Comparison of ENCODE assay signal across 21 mouse cellular contexts in the genomic region with DNA sequence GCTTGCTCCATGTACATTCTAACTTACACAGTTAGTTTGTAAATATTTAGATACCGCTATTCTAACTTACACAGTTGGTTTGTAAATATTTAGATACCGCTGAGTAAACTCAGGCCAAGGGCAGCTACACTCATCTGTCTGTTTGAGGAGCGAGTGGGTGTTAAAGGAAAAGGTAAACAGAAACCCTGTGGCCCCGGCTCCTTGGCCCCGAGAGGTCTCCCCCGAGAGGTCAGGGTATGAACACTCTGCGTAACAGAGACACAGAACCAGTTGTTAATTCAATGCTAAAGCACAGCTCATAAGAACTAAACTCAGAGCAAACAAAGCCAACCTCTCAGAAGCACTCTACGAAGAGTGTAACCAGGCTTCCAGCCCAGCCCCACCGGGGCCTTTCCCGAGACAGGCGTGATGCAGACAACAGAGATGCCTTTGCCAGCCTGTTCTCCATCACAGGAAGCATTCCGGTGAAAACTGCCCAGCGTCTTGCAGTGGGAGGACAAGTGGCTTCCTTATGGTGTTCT. TPM values are rescaled to one million over a fixed set of nuclear protein-coding genes. Genes with fewer than 3 reads are reported as not detected.
DNase-seq lines count a peak whose midpoint lies in the region; ATAC-seq lines count a peak whose summit lies in the region.
"Had no signal": no experiment of that assay in that cellular context is flagged by ENCODE, and none has a peak within 500 bp of the region (broad histone marks: within the 10 kb centered on the region; RNA-seq: fewer than 3 reads in every experiment).

No protein-coding gene starts in this region.

- no peak overlapping the region for H3K4me3 ChIP-seq in lung, embryonic 16.5 days (ENCODE audit: low read length)
- H3K4me3 ChIP-seq in intestine, embryonic 16.5 days (ENCODE audit: low read length): no peak overlapping the region
- no peak overlapping the region for H3K4me3 ChIP-seq in liver, embryonic 15.5 days (replicated peaks)
- no peak overlapping the region for H3K4me3 ChIP-seq in hindbrain, embryonic 14.5 days (replicated peaks; ENCODE audit: low read length)
- no peak overlapping the region for H3K4me3 ChIP-seq in midbrain, embryonic 10.5 days
- H3K4me3 ChIP-seq: forebrain, embryonic 10.5 days; gastrocnemius, adult 2 months; hindbrain, embryonic 13.5 days; midbrain, embryonic 13.5 days; neural tube, embryonic 13.5 days had no signal

- no peaks in the 10 kb centered on the region for H3K27me3 ChIP-seq in lung, embryonic 16.5 days (ENCODE audit: control insufficient read depth, insufficient read depth, low read depth, low read length)
- no peaks in the 10 kb centered on the region for H3K27me3 ChIP-seq in intestine, embryonic 16.5 days (replicated peaks; ENCODE audit: control insufficient read depth, insufficient read depth, low read length)
- H3K27me3 ChIP-seq in liver, embryonic 15.5 days: peaks cover 63% of the 10 kb centered on the region
- no peaks in the 10 kb centered on the region for H3K27me3 ChIP-seq in hindbrain, embryonic 14.5 days (ENCODE audit: control insufficient read depth, insufficient read depth, low read length)
- H3K27me3 ChIP-seq in midbrain, embryonic 10.5 days (ENCODE audit: low read depth, poor library complexity, severe bottlenecking): no peaks in the 10 kb centered on the region
- H3K27me3 ChIP-seq: hindbrain, embryonic 13.5 days; midbrain, embryonic 13.5 days; neural tube, embryonic 13.5 days had no signal

- H3K4me2 ChIP-seq in lung, embryonic 16.5 days (ENCODE audit: low read depth, low read length): no peak overlapping the region
- no peak overlapping the region for H3K4me2 ChIP-seq in intestine, embryonic 16.5 days (ENCODE audit: low read depth, low read length)
- H3K4me2 ChIP-seq in liver, embryonic 15.5 days: no peak overlapping the region
- H3K4me2 ChIP-seq in hindbrain, embryonic 14.5 days (replicated peaks): no peak overlapping the region
- H3K4me2 ChIP-seq: heart, embryonic 11.5 days; hindbrain, embryonic 13.5 days; midbrain, embryonic 13.5 days; neural tube, embryonic 13.5 days had no signal

- no peak for DNase-seq in lung, postnatal 36 days
- DNase-seq in yolk sac, embryonic 10.5 days (ENCODE audit: low spot score): peak; percentile 63
- DNase-seq in hindbrain, embryonic 14.5 days (ENCODE audit: low spot score): no peak
- no peak for DNase-seq in midbrain, embryonic 10.5 days (ENCODE audit: low spot score)
- DNase-seq: cerebellum, adult 9-11 months; gastrocnemius, adult 2 months; heart, postnatal 10 days; kidney, adult 11 months; thymus, adult 2 months had no signal

- no peak overlapping the region for H3K9ac ChIP-seq in lung, embryonic 16.5 days (ENCODE audit: low read length)
- H3K9ac ChIP-seq in intestine, embryonic 16.5 days (ENCODE audit: low read depth, low read length): no peak overlapping the region
- no peak overlapping the region for H3K9ac ChIP-seq in liver, embryonic 15.5 days
- no peak overlapping the region for H3K9ac ChIP-seq in hindbrain, embryonic 14.5 days
- H3K9ac ChIP-seq: hindbrain, embryonic 13.5 days; midbrain, embryonic 13.5 days; neural tube, embryonic 13.5 days had no signal

- ATAC-seq in lung, embryonic 16.5 days (ENCODE audit: low read depth): peak; percentile 72
- ATAC-seq in intestine, embryonic 16.5 days: peak; percentile 75
- ATAC-seq in liver, embryonic 15.5 days (ENCODE audit: insufficient read depth): peak; percentile 60
- ATAC-seq in hindbrain, embryonic 14.5 days (ENCODE audit: low FRiP score): no peak
- ATAC-seq: midbrain, embryonic 13.5 days had no signal

- H3K4me1 ChIP-seq in lung, embryonic 16.5 days (replicated peaks; ENCODE audit: control insufficient read depth, insufficient read depth, low read length): peaks cover 11% of the 10 kb centered on the region
- no peaks in the 10 kb centered on the region for H3K4me1 ChIP-seq in intestine, embryonic 16.5 days (ENCODE audit: control insufficient read depth, insufficient read depth, low read length)
- no peaks in the 10 kb centered on the region for H3K4me1 ChIP-seq in liver, embryonic 15.5 days (replicated peaks)
- peaks cover 4% of the 10 kb centered on the region; the same call in 1 of the 2 replicates for H3K4me1 ChIP-seq in hindbrain, embryonic 14.5 days (replicated peaks; ENCODE audit: control insufficient read depth, insufficient read depth, low read length)
- H3K4me1 ChIP-seq in midbrain, embryonic 10.5 days: no peaks in the 10 kb centered on the region

- H3K27ac ChIP-seq in lung, embryonic 16.5 days (ENCODE audit: low read length): no peak overlapping the region
- no peak overlapping the region for H3K27ac ChIP-seq in intestine, embryonic 16.5 days (ENCODE audit: low read length)
- no peak overlapping the region for H3K27ac ChIP-seq in liver, embryonic 15.5 days (replicated peaks)
- no peak overlapping the region for H3K27ac ChIP-seq in hindbrain, embryonic 14.5 days
- H3K27ac ChIP-seq in midbrain, embryonic 10.5 days (replicated peaks): no peak overlapping the region
- H3K27ac ChIP-seq: forebrain, embryonic 10.5 days; gastrocnemius, adult 2 months; hindbrain, embryonic 13.5 days; kidney, postnatal 0 days; midbrain, embryonic 13.5 days; neural tube, embryonic 13.5 days had no signal

- WGBS in lung, embryonic 16.5 days: 32% methylated on average over 13 of the region's 13 CpGs
- WGBS in intestine, embryonic 16.5 days: 38% methylated on average over 13 of the region's 13 CpGs
- WGBS in liver, embryonic 15.5 days (ENCODE audit: insufficient replicate concordance): 66% methylated on average over 13 of the region's 13 CpGs
- WGBS in hindbrain, embryonic 14.5 days: 82% methylated on average over 13 of the region's 13 CpGs
- 81% methylated on average over 13 of the region's 13 CpGs for WGBS in midbrain, embryonic 10.5 days

- H3K9me3 ChIP-seq in lung, embryonic 16.5 days (ENCODE audit: control insufficient read depth, low read length): no peaks in the 10 kb centered on the region
- no peaks in the 10 kb centered on the region for H3K9me3 ChIP-seq in intestine, embryonic 16.5 days (ENCODE audit: control insufficient read depth, low read length)
- no peaks in the 10 kb centered on the region for H3K9me3 ChIP-seq in liver, embryonic 15.5 days (replicated peaks)
- H3K9me3 ChIP-seq in hindbrain, embryonic 14.5 days (ENCODE audit: control insufficient read depth, low read length): no peaks in the 10 kb centered on the region
- H3K9me3 ChIP-seq in midbrain, embryonic 10.5 days (replicated peaks): no peaks in the 10 kb centered on the region
- H3K9me3 ChIP-seq: forebrain, embryonic 10.5 days; hindbrain, embryonic 13.5 days; midbrain, embryonic 13.5 days; neural tube, embryonic 13.5 days had no signal

- H3K36me3 ChIP-seq in lung, embryonic 16.5 days (ENCODE audit: control insufficient read depth, insufficient read depth, low read length): no peaks in the 10 kb centered on the region
- no peaks in the 10 kb centered on the region for H3K36me3 ChIP-seq in intestine, embryonic 16.5 days (ENCODE audit: control insufficient read depth, insufficient read depth, low read length)
- no peaks in the 10 kb centered on the region for H3K36me3 ChIP-seq in liver, embryonic 15.5 days (replicated peaks)
- no peaks in the 10 kb centered on the region for H3K36me3 ChIP-seq in hindbrain, embryonic 14.5 days (replicated peaks; ENCODE audit: control insufficient read depth, insufficient read depth)
- no peaks in the 10 kb centered on the region; the same call in 1 of the 2 replicates for H3K36me3 ChIP-seq in midbrain, embryonic 10.5 days
- H3K36me3 ChIP-seq: forebrain, embryonic 10.5 days; hindbrain, embryonic 13.5 days; midbrain, embryonic 13.5 days; neural tube, embryonic 13.5 days had no signal

RNA-seq across cellular contexts. Expression of gene Tm6sf1, which starts 13.8 kb away (rescaled TPM):
- polyA plus RNA-seq in lung, embryonic 16.5 days (2015; fragmentation: Nextera tagmentation; extraction: Ambion mirVana): 14.2 and 16.8 TPM in 2 replicates
- polyA plus RNA-seq in intestine, embryonic 16.5 days (2015; fragmentation: Nextera tagmentation; extraction: Ambion mirVana): 18.0 TPM in 2 replicates
- polyA plus RNA-seq in liver, embryonic 15.5 days (2015; fragmentation: Nextera tagmentation; extraction: Ambion mirVana): 10.8 and 11.1 TPM in 2 replicates
- 14.7 and 15.0 TPM in 2 replicates for polyA plus RNA-seq in hindbrain, embryonic 14.5 days (2014; fragmentation: Nextera tagmentation; extraction: Ambion mirVana)
- 12.6 and 15.8 TPM in 2 replicates for polyA plus RNA-seq in midbrain, embryonic 10.5 days (2016; fragmentation: Nextera tagmentation; extraction: Ambion mirVana)

RNA-seq across cellular contexts. Expression of gene Gm10160, which starts 17.0 kb away (rescaled TPM):
- polyA plus RNA-seq in lung, embryonic 16.5 days (2015; fragmentation: Nextera tagmentation; extraction: Ambion mirVana): not detected in 2 replicates
- polyA plus RNA-seq in intestine, embryonic 16.5 days (2015; fragmentation: Nextera tagmentation; extraction: Ambion mirVana): not detected in 2 replicates
- not detected in 2 replicates for polyA plus RNA-seq in liver, embryonic 15.5 days (2015; fragmentation: Nextera tagmentation; extraction: Ambion mirVana)
- polyA plus RNA-seq in hindbrain, embryonic 14.5 days (2014; fragmentation: Nextera tagmentation; extraction: Ambion mirVana): not detected in 2 replicates
- not detected in 2 replicates for polyA plus RNA-seq in midbrain, embryonic 10.5 days (2016; fragmentation: Nextera tagmentation; extraction: Ambion mirVana)
- polyA plus RNA-seq: forebrain, embryonic 10.5 days; gonadal fat pad, adult 2 months; heart, embryonic 11.5 days; hindbrain, embryonic 13.5 days; kidney, postnatal 0 days; limb, embryonic 14.5 days; midbrain, embryonic 13.5 days; neural tube, embryonic 13.5 days; small intestine, adult 2 months; thymus, adult 2 months had no signal

RNA-seq across cellular contexts. Expression of gene Btbd1, which starts 43.3 kb away (rescaled TPM):
- 50.0 and 50.9 TPM in 2 replicates for polyA plus RNA-seq in lung, embryonic 16.5 days (2015; fragmentation: Nextera tagmentation; extraction: Ambion mirVana)
- 23.0 and 44.7 TPM in 2 replicates for polyA plus RNA-seq in intestine, embryonic 16.5 days (2015; fragmentation: Nextera tagmentation; extraction: Ambion mirVana)
- polyA plus RNA-seq in liver, embryonic 15.5 days (2015; fragmentation: Nextera tagmentation; extraction: Ambion mirVana): 18.1 and 18.2 TPM in 2 replicates
- polyA plus RNA-seq in hindbrain, embryonic 14.5 days (2014; fragmentation: Nextera tagmentation; extraction: Ambion mirVana): 132 and 145 TPM in 2 replicates
- 66.3 and 70.3 TPM in 2 replicates for polyA plus RNA-seq in midbrain, embryonic 10.5 days (2016; fragmentation: Nextera tagmentation; extraction: Ambion mirVana)
